Mouse (Mus musculus): Measurements from ENCODE around the gene Olfr967.

DNA sequence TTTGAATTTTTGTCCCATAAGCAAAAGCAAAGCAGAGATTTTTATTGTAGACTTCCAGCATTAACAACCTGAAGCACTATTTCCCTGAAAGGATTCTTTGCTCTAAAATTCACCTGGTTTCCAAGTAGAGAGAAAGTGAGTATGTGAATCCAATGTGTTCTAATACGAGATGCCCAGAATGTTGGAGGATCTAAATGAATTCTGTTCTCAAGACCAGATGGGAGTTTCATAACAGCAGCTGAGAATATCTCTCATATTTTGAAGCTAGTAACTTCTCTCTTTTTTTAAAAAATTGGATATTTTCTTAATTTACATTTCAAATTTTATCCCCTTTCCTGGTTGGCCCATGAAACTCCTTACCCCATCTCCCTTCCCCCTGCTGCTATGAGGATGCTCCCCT is 379 bp downstream of the Olfr967 start:
- TF ChIP-seq CTCF (IDR thresholded peaks at IDR 0.05; ENCODE audit: low read depth, low read length), result no peak
- no peak for TF ChIP-seq GATA1 (IDR thresholded peaks at IDR 0.05; ENCODE audit: borderline replicate concordance, low read length)
- no peak for TF ChIP-seq GATA2 (IDR thresholded peaks at IDR 0.05; ENCODE audit: borderline replicate concordance, low read depth, low read length)
- no peak for TF ChIP-seq TAL1 (conservative IDR thresholded peaks at IDR 0.05; ENCODE audit: low read depth, low read length)
- TF ChIP-seq POLR2AphosphoS5 (IDR thresholded peaks at IDR 0.05; ENCODE audit: insufficient replicate concordance, low read depth, low read length), result no peak

All from G1E (cell line).